Mouse (Mus musculus) adrenal gland, postnatal 14 days (tissue): ENCODE results near the gene Gm34653. TPM values are rescaled to one million over a fixed set of nuclear protein-coding genes. Genes with fewer than 3 reads are reported as not detected.

Source experiments
- DNase-seq: peaks from one replicate; pipeline ENCODE4 v3.0.0; 2021; ENCODE audit warnings: mixed read lengths
- total RNA-seq: library from RNA; stranded (reverse); gene quantifications from 2 replicates; pipeline ENCODE4 v1.2.3, GENCODE M21; 2021

Gene Gm34653
- total RNA-seq, 1 experiment from 2014 or later, result not detected

GRCm38 (mm10) chr2:34884186-34884585 lies 51.4 kb downstream of the Gm34653 start:
- DNase-seq, result no peak

Other genes starting within 250 kb of the Gm34653 start
- 55.5 and 58.2 TPM in 2 replicates for gene Gapvd1, start 77.8 kb upstream of the Gm34653 start, total RNA-seq
- 552 and 555 TPM in 2 replicates for gene Hspa5, start 61.0 kb upstream of the Gm34653 start, total RNA-seq
- gene Rabepk, start 33.1 kb upstream of the Gm34653 start, total RNA-seq, result 24.8 and 29.7 TPM in 2 replicates
- 67.5 and 75.5 TPM in 2 replicates for gene Fbxw2, start 6.7 kb upstream of the Gm34653 start, total RNA-seq
- 0.38 and 6.5 TPM in 2 replicates for gene Cutal, start 41.4 kb downstream of the Gm34653 start, total RNA-seq
- 32.2 and 39.5 TPM in 2 replicates for gene Psmd5, start 42.0 kb downstream of the Gm34653 start, total RNA-seq
- gene Phf19, start 81.0 kb downstream of the Gm34653 start, total RNA-seq, result 4.3 and 5.0 TPM in 2 replicates
- 4.2 and 7.1 TPM in 2 replicates for gene Traf1, start 128.8 kb downstream of the Gm34653 start, total RNA-seq
- 4.0 and 46.1 TPM in 2 replicates for gene Hc, start 228.4 kb downstream of the Gm34653 start, total RNA-seq